Mouse (Mus musculus): ENCODE measurements around the gene Adcy4. TPM values are rescaled to one million over a fixed set of nuclear protein-coding genes. Genes with fewer than 3 reads are reported as not detected.

Adcy4 gene
- polyA plus RNA-seq, 1 experiment = 11.2 TPM

DNA sequence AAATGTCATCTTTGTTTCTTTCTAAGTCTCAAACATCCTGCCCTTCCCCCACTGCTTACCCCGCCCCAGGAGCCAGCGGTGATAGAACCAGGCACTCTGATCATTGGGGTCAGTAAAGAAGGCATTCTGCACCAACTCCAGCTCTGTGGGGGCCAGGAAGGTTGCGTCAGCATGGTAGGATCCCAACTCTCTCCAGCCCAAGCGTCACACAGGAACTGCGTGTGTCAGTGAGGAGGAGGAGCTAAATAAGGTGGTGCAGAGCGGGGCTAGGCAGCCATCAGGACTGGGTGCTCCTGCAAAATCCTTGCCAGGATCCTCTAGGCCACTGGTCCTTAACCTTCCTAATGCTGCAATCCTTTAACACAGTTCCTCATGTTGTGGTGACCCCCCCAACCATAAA is 64.2 kb downstream of the Adcy4 start:
- no peak for DNase-seq
- no peak overlapping the region for H3K4me3 ChIP-seq (ENCODE audit: control insufficient read depth, insufficient read depth, low read length)
- TF ChIP-seq POLR2A (IDR thresholded peaks at IDR 0.05; ENCODE audit: control insufficient read depth, extremely low read depth, insufficient read depth, low read length, poor library complexity) = no peak
- TF ChIP-seq CTCF (IDR thresholded peaks at IDR 0.05; ENCODE audit: borderline replicate concordance, control insufficient read depth, extremely low read depth, insufficient read depth, low read length, poor library complexity) = no peak
- no peak overlapping the region for H3K27ac ChIP-seq (ENCODE audit: control insufficient read depth, insufficient read depth, low read length)
- 96% methylated on average over 6 of the region's 6 CpGs for WGBS
- peaks cover 14% of the 10 kb centered on the region for H3K4me1 ChIP-seq (replicated peaks; ENCODE audit: control insufficient read depth, insufficient read depth, low read length)
- H3K36me3 ChIP-seq (ENCODE audit: control insufficient read depth, insufficient read depth, low read length) = 0 out of 2 replicates have a peak, but pooled peaks cover 3% of the 10 kb centered on the region
- H3K27me3 ChIP-seq (ENCODE audit: control insufficient read depth, insufficient read depth, low read length) = no peaks in the 10 kb centered on the region

Other genes with a start within 250 kb of the Adcy4 start
- 13.2 and 13.3 TPM in 2 replicates for gene Pck2, start 243.8 kb downstream of the Adcy4 start, polyA plus RNA-seq (2012; rRNA removed)
- gene Dcaf11, start 224.1 kb downstream of the Adcy4 start, polyA plus RNA-seq (2012; rRNA removed) = 76.8 and 77.7 TPM in 2 replicates
- 8.2 and 8.3 TPM in 2 replicates for gene A730061H03Rik, start 223.7 kb downstream of the Adcy4 start, polyA plus RNA-seq (2012; rRNA removed)
- 1.7 and 20.2 TPM in 2 replicates for gene Fitm1, start 208.5 kb downstream of the Adcy4 start, polyA plus RNA-seq (2012; rRNA removed)
- gene Psme1, start 206.0 kb downstream of the Adcy4 start, polyA plus RNA-seq (2012; rRNA removed) = 129 and 136 TPM in 2 replicates
- gene Emc9, start 198.8 kb downstream of the Adcy4 start, polyA plus RNA-seq (2012; rRNA removed) = 7.4 and 13.4 TPM in 2 replicates
- gene Psme2, start 193.0 kb downstream of the Adcy4 start, polyA plus RNA-seq (2012; rRNA removed) = 98.7 and 104 TPM in 2 replicates
- 84.0 and 89.3 TPM in 2 replicates for gene Rnf31, start 192.4 kb downstream of the Adcy4 start, polyA plus RNA-seq (2012; rRNA removed)
- 135 and 162 TPM in 2 replicates for gene Irf9, start 180.5 kb downstream of the Adcy4 start, polyA plus RNA-seq (2012; rRNA removed)
- gene Rec8, start 166.1 kb downstream of the Adcy4 start, polyA plus RNA-seq (2012; rRNA removed) = 2.9 and 3.7 TPM in 2 replicates
- 68.1 and 71.6 TPM in 2 replicates for gene Ipo4, start 148.1 kb downstream of the Adcy4 start, polyA plus RNA-seq (2012; rRNA removed)
- 10.2 and 10.9 TPM in 2 replicates for gene Gm49378, start 146.2 kb downstream of the Adcy4 start, polyA plus RNA-seq (2012; rRNA removed)
- gene Tm9sf1, start 140.3 kb downstream of the Adcy4 start, polyA plus RNA-seq (2012; rRNA removed) = 98.1 and 102 TPM in 2 replicates
- 2.2 and 2.6 TPM in 2 replicates for gene Tssk4, start 133.9 kb downstream of the Adcy4 start, polyA plus RNA-seq (2012; rRNA removed)
- 34.7 and 45.8 TPM in 2 replicates for gene Mdp1, start 123.6 kb downstream of the Adcy4 start, polyA plus RNA-seq (2012; rRNA removed)
- gene Gmpr2, start 112.2 kb downstream of the Adcy4 start, polyA plus RNA-seq (2012; rRNA removed) = 27.8 and 40.9 TPM in 2 replicates
- gene Nedd8, start 112.0 kb downstream of the Adcy4 start, polyA plus RNA-seq (2012; rRNA removed) = 292 and 416 TPM in 2 replicates
- 51.5 and 51.9 TPM in 2 replicates for gene Tinf2, start 102.3 kb downstream of the Adcy4 start, polyA plus RNA-seq (2012; rRNA removed)
- gene Tgm1, start 70.2 kb downstream of the Adcy4 start, polyA plus RNA-seq (2012; rRNA removed) = 7.2 and 8.2 TPM in 2 replicates
- gene Rabggta, start 61.8 kb downstream of the Adcy4 start, polyA plus RNA-seq (2012; rRNA removed) = 80.5 and 84.9 TPM in 2 replicates
- 78.9 and 93.5 TPM in 2 replicates for gene Dhrs1, start 38.4 kb downstream of the Adcy4 start, polyA plus RNA-seq (2012; rRNA removed)
- 41.5 and 43.6 TPM in 2 replicates for gene Nop9, start 38.4 kb downstream of the Adcy4 start, polyA plus RNA-seq (2012; rRNA removed)
- 1.8 and 2.7 TPM in 2 replicates for gene Cideb, start 25.6 kb downstream of the Adcy4 start, polyA plus RNA-seq (2012; rRNA removed)
- gene Ltb4r2, start 22.7 kb downstream of the Adcy4 start, polyA plus RNA-seq (2012; rRNA removed) = 1.7 and 1.8 TPM in 2 replicates
- gene Ltb4r1, start 18.1 kb downstream of the Adcy4 start, polyA plus RNA-seq (2012; rRNA removed) = 2.6 and 2.8 TPM in 2 replicates
- 66.8 and 84.4 TPM in 2 replicates for gene Ripk3, start 4.8 kb upstream of the Adcy4 start, polyA plus RNA-seq (2012; rRNA removed)
- gene Nfatc4, start 39.0 kb upstream of the Adcy4 start, polyA plus RNA-seq (2012; rRNA removed) = 2.3 and 2.7 TPM in 2 replicates
- gene Nynrin, start 69.9 kb upstream of the Adcy4 start, polyA plus RNA-seq (2012; rRNA removed) = 2.0 and 2.1 TPM in 2 replicates
- gene Cbln3, start 100.3 kb upstream of the Adcy4 start, polyA plus RNA-seq (2012; rRNA removed) = 0.04 and 0.09 TPM in 2 replicates
- 33.7 and 35.5 TPM in 2 replicates for gene Khnyn, start 100.9 kb upstream of the Adcy4 start, polyA plus RNA-seq (2012; rRNA removed)
- 50.2 and 54.8 TPM in 2 replicates for gene Sdr39u1, start 116.2 kb upstream of the Adcy4 start, polyA plus RNA-seq (2012; rRNA removed)
- gene Cma1, start 160.6 kb upstream of the Adcy4 start, polyA plus RNA-seq (2012; rRNA removed) = 1.7 and 2.0 TPM in 2 replicates
- 0.28 TPM in 1 of 2 replicates, not detected in the other for gene Cma2, start 166.9 kb upstream of the Adcy4 start, polyA plus RNA-seq (2012; rRNA removed)
- gene Mcpt1, start 233.9 kb upstream of the Adcy4 start, polyA plus RNA-seq (2012; rRNA removed) = 0.66 and 0.77 TPM in 2 replicates
- gene Mcpt9, start 246.4 kb upstream of the Adcy4 start, polyA plus RNA-seq (2012; rRNA removed) = not detected in 2 replicates

Measured in thymus, adult 2 months (tissue).